Mouse (Mus musculus) lung, postnatal 0 days (tissue): ENCODE measurements around the gene Cachd1.

Source experiments
- CTCF ChIP-seq: IDR thresholded peaks from 2 replicates; pipeline ENCODE4 v1.5.1; 2016; ENCODE audit warnings: antibody characterized with exemption, mild to moderate bottlenecking
- EP300 ChIP-seq: IDR thresholded peaks from 2 replicates; pipeline ENCODE4 v1.6.1; 2016; ENCODE audit warnings: antibody characterized with exemption, mild to moderate bottlenecking, control low read depth

DNA sequence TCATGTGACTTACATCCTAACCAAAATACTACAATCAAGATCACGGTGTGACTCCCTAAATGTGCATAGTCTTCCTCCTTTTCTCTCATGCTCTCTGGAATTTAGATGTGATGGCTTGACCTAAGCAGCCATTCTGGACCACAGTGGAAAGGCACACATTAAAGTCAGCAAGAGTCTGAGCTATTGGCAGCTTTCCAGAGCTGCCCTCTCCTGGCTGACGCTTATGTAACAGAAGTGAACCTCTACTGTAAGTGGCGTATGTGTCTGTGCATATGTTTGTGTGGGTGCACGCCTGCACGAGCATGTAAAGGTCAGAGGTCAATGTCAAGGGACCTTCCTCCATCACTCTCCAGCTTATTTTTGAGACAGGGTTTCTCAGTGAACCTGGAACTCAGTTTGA, 258.7 kb downstream of the Cachd1 start:
- TF ChIP-seq CTCF (no peak), EP300 (no peak)
